Mouse (Mus musculus) forebrain, embryonic 10.5 days (tissue): ENCODE data around the gene Sema6d. TPM values are rescaled to one million over a fixed set of nuclear protein-coding genes. Genes with fewer than 3 reads are reported as not detected.

Source experiments
- DNase-seq: peaks from one replicate; pipeline ENCODE4 v3.0.0-alpha.2; 2017; ENCODE audit warnings: low spot score; ENCODE audit errors: extremely low spot score
- H3K27ac ChIP-seq: fragments of 300-500 bp; sonication (generic); 2 replicates; pipeline ENCODE4 v1.5.1; 2016; ENCODE audit warnings: mild to moderate bottlenecking
- H3K27me3 ChIP-seq: fragments of 300-500 bp; sonication (generic); 2 replicates; pipeline ENCODE4 v1.6.1; 2016; ENCODE audit warnings: mild to moderate bottlenecking; ENCODE audit not compliant: poor library complexity, severe bottlenecking
- H3K36me3 ChIP-seq: fragments of 300-500 bp; sonication (generic); replicated peaks from 2 replicates; pipeline ENCODE4 v1.6.1; 2016; ENCODE audit warnings: mild to moderate bottlenecking, moderate library complexity
- H3K4me1 ChIP-seq: fragments of 300-500 bp; sonication (generic); 2 replicates; pipeline ENCODE4 v1.6.1; 2016
- H3K4me3 ChIP-seq: fragments of 300-500 bp; sonication (generic); 2 replicates; pipeline ENCODE4 v1.5.1; 2016; ENCODE audit warnings: mild to moderate bottlenecking, moderate library complexity
- H3K9me3 ChIP-seq: fragments of 300-500 bp; sonication (generic); 2 replicates; pipeline ENCODE4 v1.6.1; 2016; ENCODE audit warnings: mild to moderate bottlenecking, moderate library complexity
- WGBS: fragments of 180-500 bp; shearing (Covaris S2); methylation state at CpG from one replicate; pipeline ENCODE4 v1.1.7; 2016; 5-methylcytosine and 5-hydroxymethylcytosine counted together
- polyA plus RNA-seq: library from polyadenylated mRNA; unstranded; fragments of >200 nt; fragmentation: Nextera tagmentation; extraction: Ambion mirVana; gene quantifications from 2 replicates; pipeline ENCODE4 v1.2.1, GENCODE M21; 2016

The Sema6d gene
- polyA plus RNA-seq, 1 experiment from 2014 or later: 4.8 TPM

DNA sequence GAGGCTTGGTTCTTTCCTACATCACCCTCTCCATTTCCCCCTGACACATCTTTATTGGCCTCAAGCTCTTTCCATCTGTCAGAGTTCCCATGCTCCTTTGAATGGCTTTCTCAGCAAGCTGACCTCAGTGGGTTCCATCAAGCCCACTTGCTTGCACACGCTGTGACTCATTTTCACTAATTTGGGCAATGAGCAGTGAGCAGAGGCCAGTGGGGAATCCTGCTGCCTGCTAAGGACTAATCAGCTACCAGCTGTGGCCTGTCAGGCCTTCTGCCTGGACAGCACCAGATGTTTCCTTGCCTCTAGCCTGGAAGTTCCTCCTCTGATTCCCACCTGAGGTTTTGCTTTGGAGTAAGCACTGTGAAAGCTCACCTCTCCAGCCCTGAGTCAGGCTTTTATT is 168.3 kb downstream of the Sema6d start:
- 71% methylated on average over 1 of the region's 1 CpGs for WGBS
- Histone ChIP-seq H3K27me3 (no peaks in the 10 kb centered on the region), H3K36me3 (no peaks in the 10 kb centered on the region), H3K4me1 (no peaks in the 10 kb centered on the region), H3K9me3 (no peaks in the 10 kb centered on the region), H3K27ac (no peak overlapping the region), H3K4me3 (no peak overlapping the region)
- no peak for DNase-seq

DNA sequence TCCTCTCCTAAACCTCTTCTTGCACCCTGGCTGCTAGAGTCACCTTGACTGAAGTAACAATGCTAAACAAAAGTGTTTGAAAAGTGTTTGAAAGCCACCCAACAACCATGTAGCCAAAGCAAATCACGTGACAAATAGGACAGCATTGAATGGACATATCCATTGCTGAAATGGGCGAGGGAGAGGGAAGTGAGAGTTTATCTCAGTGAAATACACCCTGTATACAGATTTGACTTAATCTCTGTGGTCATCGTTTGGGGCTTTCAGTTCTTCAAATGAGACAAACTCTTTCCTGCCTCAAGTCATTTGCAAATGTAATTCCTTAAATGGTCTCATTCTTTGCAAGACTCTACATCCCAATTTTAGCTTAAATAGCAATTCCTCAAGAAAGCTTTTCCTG is 174.5 kb downstream of the Sema6d start:
- H3K27ac ChIP-seq: no peak overlapping the region
- H3K27me3 ChIP-seq: no peaks in the 10 kb centered on the region
- 84% methylated on average over 3 of the region's 3 CpGs for WGBS
- no peaks in the 10 kb centered on the region for H3K36me3 ChIP-seq
- no peak overlapping the region for H3K4me3 ChIP-seq
- no peaks in the 10 kb centered on the region for H3K4me1 ChIP-seq
- no peak for DNase-seq
- no peaks in the 10 kb centered on the region for H3K9me3 ChIP-seq

DNA sequence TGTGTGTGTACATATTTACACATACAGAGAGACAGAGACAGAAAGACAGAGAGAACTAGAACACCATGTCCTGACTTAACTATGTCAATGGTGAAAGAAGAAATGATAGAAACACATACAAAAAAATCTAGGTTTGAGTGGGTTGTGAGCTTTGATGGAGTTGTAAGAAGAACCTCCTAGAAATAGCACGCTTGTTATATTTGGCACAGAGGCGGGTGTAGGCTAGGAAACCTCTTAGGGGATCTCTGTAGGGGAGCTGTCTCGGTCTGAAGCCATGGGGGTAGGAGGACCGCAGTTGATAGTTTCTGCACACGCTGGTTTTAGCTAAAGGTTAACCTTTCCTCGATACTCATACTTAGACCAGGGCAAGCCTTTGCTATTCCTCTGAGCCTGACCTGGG is 181.4 kb downstream of the Sema6d start:
- Histone ChIP-seq H3K9me3 (no peaks in the 10 kb centered on the region), H3K27me3 (no peaks in the 10 kb centered on the region), H3K4me1 (no peaks in the 10 kb centered on the region), H3K27ac (no peak overlapping the region), H3K4me3 (no peak overlapping the region), H3K36me3 (no peaks in the 10 kb centered on the region)
- no peak for DNase-seq
- 90% methylated on average over 6 of the region's 6 CpGs for WGBS

DNA sequence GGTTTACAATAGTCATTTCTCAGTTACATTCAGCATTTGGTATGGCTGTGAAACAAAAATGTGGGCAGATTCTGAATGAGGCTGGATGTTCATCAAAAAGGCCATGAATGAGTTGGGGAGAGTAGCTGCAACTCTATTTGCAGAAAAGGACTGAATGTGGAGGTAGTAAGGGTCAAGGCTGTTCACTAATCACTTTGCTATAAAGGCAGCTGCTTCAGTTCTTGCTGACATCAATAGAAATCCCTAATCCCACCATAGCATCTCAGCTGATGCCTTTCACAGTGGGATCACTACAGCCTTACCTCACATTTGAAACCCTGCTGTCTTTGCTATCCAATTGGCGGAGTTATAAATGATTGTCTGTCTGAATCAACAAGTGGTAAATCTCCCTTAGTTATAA is 187.7 kb downstream of the Sema6d start:
- Histone ChIP-seq H3K36me3 (no peaks in the 10 kb centered on the region), H3K27ac (no peak overlapping the region), H3K27me3 (no peaks in the 10 kb centered on the region), H3K4me1 (peaks cover 17% of the 10 kb centered on the region), H3K9me3 (no peaks in the 10 kb centered on the region), H3K4me3 (no peak overlapping the region)
- whole genome bisulfite sequencing: 30% methylated on average over 1 of the region's 1 CpGs
- DNase-seq: no peak

DNA sequence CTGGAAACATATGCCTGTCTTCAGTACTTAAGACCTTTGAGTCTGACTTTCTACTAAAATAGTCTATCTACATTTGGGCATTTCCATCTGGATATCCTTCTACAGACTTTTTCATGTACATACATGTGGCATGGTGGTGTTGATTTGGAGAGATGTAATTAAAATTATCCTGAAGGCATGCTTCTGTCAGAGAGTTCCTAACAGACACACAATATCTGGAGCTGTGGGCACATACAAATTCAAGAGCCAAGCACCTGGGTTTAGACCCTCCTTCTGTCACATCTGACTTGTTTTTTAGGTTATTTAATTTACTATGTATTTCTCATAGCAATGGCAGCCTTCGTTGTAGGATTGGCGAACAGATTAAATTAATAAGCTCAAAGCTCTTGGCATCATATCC is 195.3 kb downstream of the Sema6d start:
- Histone ChIP-seq H3K36me3 (no peaks in the 10 kb centered on the region), H3K9me3 (no peaks in the 10 kb centered on the region), H3K27ac (no peak overlapping the region), H3K4me3 (no peak overlapping the region), H3K4me1 (no peaks in the 10 kb centered on the region), H3K27me3 (no peaks in the 10 kb centered on the region)
- WGBS: 97% methylated on average over 2 of the region's 2 CpGs
- DNase-seq: no peak

DNA sequence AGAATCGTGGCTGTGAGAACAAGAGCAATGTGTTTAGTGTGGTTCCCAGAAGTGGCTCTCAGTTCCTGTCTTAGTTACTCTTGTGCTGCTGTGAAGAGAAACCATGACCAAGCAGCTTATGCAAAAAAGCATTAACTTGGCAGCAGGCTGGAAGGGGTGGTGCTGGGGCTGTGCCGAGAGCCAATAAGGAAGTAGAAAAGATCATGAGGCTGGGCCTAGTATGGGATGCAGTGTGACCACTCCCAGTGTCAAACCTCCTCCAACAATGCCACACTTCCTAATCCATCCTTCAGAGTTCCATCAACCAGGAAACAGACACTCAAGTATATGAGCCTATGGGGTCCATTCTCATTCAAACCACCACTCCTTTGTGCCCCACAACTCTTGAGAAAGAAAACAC is 199.6 kb downstream of the Sema6d start:
- no peak overlapping the region for H3K4me3 ChIP-seq
- no peaks in the 10 kb centered on the region for H3K4me1 ChIP-seq
- whole genome bisulfite sequencing: 82% methylated on average over 2 of the region's 2 CpGs
- H3K36me3 ChIP-seq: no peaks in the 10 kb centered on the region
- no peak overlapping the region for H3K27ac ChIP-seq
- DNase-seq: no peak
- H3K27me3 ChIP-seq: no peaks in the 10 kb centered on the region
- no peaks in the 10 kb centered on the region; the same call in 1 of the 2 replicates for H3K9me3 ChIP-seq

DNA sequence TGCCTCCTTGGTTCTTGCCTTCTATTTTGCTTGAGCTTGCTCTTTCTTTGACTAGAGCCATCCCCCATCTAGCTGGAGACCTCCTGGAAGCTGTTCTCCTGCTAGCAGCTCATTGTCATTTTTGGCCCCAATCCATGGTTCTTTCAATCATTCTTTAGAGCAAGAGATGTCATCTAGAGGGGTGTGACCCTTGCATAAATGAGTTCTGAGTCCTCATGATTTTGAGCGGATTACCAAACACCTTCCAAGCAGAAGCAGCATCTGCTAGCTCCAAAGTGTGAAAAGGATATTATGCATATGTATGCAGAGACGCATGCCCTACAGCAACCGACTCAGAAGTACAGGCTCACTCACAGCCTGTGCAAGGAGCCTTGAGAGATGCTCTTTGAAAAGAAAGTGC is 201.4 kb downstream of the Sema6d start:
- 93% methylated on average over 3 of the region's 3 CpGs for WGBS
- DNase-seq: no peak

DNA sequence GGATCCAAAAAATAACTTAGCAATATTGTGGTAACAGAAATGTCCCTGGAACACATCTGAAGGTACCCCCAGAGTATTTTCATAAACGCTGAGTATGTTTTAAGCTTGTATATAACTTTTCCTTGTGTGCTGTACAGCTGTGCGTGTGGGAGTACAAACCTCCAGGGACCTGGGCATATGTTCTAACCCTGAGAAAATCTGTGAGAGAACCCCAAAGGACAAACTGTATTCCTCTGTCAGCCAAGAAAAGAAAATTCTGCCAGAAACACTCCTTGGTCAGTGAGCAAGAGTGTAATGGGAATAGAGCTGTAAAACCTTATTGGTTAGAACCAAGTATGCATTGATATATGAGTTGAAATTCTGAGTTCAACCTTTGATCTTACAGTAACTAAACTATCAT is 203.8 kb downstream of the Sema6d start:
- Histone ChIP-seq H3K27ac (no peak overlapping the region), H3K9me3 (no peaks in the 10 kb centered on the region; the same call in 1 of the 2 replicates), H3K4me3 (no peak overlapping the region), H3K36me3 (no peaks in the 10 kb centered on the region), H3K4me1 (no peaks in the 10 kb centered on the region), H3K27me3 (no peaks in the 10 kb centered on the region)
- WGBS: 91% methylated on average over 2 of the region's 2 CpGs
- DNase-seq: no peak

More for the DNA sequence above, 201.4 kb downstream of the Sema6d start:
- no peak overlapping the region for H3K27ac ChIP-seq
- H3K4me3 ChIP-seq: no peak overlapping the region
- H3K36me3 ChIP-seq: no peaks in the 10 kb centered on the region
- no peaks in the 10 kb centered on the region; the same call in 1 of the 2 replicates for H3K9me3 ChIP-seq
- H3K27me3 ChIP-seq: no peaks in the 10 kb centered on the region
- no peaks in the 10 kb centered on the region for H3K4me1 ChIP-seq

DNA sequence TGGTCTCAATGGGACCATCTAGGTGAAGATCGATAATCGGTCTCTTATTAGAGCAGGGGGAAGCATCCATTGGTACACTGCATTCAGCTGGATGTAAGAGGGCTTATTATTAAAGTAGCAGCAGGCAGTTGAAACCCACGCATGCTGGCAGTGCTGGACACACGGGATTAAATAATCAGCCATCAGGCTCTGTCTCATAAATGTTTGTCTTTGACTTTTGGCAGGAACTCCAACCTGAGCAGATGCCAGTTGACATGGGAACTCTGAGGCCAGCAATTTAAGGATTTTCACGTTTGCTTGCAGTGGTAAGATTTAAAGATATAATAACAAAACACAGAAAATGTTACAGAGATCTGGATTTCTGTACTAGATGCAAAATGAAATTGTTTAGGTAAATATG is 208.6 kb downstream of the Sema6d start:
- no peak overlapping the region for H3K4me3 ChIP-seq
- no peaks in the 10 kb centered on the region for H3K36me3 ChIP-seq
- WGBS: 92% methylated on average over 5 of the region's 5 CpGs
- H3K27ac ChIP-seq: no peak overlapping the region
- no peak for DNase-seq
- no peaks in the 10 kb centered on the region for H3K4me1 ChIP-seq
- H3K9me3 ChIP-seq: no peaks in the 10 kb centered on the region; the same call in 1 of the 2 replicates
- no peaks in the 10 kb centered on the region for H3K27me3 ChIP-seq

DNA sequence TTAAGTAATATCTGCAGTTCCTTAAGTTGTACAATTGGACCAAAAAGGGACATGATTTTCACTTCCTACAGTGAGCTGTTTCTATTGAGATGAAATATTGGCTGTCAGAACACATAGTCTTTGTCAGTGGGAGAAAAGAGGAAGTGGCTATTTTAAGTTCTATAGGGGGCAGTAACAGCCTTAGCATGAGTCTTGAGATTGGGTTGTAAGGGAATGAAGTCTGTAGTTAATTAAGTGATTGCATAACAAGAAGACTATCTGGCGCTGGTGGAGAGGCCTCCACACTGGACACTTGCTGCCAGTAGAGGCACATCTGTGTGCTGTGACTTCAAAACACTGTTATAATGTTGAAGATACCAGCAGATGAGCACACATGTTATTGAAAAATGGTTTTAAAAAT is 209.1 kb downstream of the Sema6d start:
- H3K4me3 ChIP-seq: no peak overlapping the region
- H3K27me3 ChIP-seq: no peaks in the 10 kb centered on the region
- H3K4me1 ChIP-seq: no peaks in the 10 kb centered on the region
- WGBS: 55% methylated on average over 1 of the region's 1 CpGs
- H3K36me3 ChIP-seq: no peaks in the 10 kb centered on the region
- DNase-seq: no peak
- no peaks in the 10 kb centered on the region; the same call in 1 of the 2 replicates for H3K9me3 ChIP-seq
- no peak overlapping the region for H3K27ac ChIP-seq

DNA sequence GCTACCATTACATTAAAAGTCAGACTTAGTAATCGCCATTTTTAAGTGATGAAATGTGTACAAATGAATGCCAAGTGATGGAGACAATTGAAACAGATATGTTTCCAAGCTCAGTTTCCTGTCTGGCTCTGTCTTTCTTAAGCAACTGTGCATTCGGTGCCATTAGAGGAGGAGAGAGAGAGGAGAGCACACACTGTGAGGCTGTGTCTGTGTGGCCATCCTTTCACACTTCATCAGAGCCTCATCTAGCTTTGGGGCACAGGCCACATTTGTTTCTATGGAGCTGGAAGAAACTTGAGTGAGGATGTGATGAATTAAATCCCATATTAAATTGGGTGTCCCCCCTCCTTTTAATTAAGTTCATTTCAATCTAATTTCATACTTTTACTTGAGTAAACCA is 218.8 kb downstream of the Sema6d start:
- WGBS: 79% methylated on average over 2 of the region's 2 CpGs
- Histone ChIP-seq H3K4me3 (no peak overlapping the region), H3K36me3 (no peaks in the 10 kb centered on the region)

DNA sequence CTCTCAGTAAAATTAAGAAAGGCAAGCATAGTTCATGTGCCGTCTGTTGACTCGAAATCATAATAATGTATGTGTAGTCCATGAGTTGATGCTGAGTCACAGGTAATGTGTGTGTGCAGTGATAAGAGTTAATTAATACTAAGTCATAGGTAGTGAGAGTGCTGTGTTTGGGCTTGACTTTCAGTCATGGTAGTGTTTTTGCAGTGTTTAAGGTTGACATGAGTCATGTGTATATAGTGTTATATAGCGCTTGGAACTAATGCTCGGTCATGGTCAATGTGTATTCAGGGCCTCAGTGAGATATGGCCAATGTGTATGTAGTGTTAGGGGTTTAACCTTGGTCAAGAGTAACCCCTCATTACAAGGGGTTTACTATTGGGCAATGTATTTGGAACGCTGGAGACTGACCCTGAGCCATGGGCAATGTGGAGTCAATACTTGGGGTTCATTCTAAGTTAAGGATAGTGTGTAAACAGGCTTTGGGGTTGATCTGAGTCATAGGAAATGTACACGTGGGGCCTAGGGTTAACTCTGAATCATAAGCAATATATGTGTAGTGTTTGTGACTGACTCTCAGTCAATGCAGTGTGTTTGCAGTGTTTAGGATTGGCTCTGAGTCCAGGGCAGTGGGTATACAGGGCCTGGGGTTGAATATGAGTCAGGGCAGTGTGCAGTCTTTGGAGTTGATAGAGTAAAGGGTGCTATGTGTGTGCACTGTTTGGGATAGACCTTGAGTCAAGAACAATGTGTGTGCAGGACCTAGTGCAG is 219.8 kb downstream of the Sema6d start:
- Histone ChIP-seq H3K4me3 (no peak overlapping the region), H3K27ac (no peak overlapping the region), H3K27me3 (no peaks in the 10 kb centered on the region), H3K36me3 (no peaks in the 10 kb centered on the region), H3K9me3 (no peaks in the 10 kb centered on the region), H3K4me1 (no peaks in the 10 kb centered on the region)
- no peak for DNase-seq
- 92% methylated on average over 6 of the region's 6 CpGs for WGBS

More for the DNA sequence above, 218.8 kb downstream of the Sema6d start:
- Histone ChIP-seq H3K4me1 (no peaks in the 10 kb centered on the region), H3K9me3 (no peaks in the 10 kb centered on the region), H3K27ac (no peak overlapping the region), H3K27me3 (no peaks in the 10 kb centered on the region)
- no peak for DNase-seq

DNA sequence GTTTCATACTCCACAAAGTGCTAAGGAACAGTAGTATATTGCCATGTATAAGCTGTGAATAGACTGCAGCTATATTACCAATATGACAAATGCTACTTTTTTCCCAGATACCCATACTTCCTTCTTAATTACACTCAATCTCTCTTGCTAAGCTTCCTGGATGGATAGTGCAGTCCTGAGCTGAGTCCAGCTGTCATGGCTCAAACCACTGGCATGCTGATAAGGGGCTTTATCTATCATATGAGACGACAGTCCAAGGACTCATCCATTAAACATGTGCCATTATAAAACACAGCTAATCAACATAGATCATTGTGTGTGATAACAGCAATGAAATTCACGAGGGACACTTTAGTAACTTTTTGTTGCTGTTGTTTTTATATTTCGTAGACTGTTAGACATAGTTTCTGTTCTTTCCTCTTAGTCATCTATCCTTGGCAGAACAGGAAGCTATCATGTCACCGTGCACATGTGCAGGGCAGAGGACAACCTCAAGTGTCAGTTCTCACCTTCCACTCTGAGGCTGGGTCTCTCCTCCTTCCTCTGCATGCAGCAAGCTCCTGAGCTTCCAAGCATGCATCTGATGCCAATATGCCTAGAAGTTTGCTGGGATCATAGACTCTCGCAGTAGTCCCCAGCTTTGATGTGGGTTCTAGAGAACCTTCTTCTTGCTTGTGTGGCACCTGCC is 232.9 kb downstream of the Sema6d start:
- H3K9me3 ChIP-seq: no peaks in the 10 kb centered on the region
- H3K27ac ChIP-seq: no peak overlapping the region
- no peaks in the 10 kb centered on the region for H3K36me3 ChIP-seq
- no peak overlapping the region for H3K4me3 ChIP-seq
- no peaks in the 10 kb centered on the region for H3K4me1 ChIP-seq
- H3K27me3 ChIP-seq: no peaks in the 10 kb centered on the region
- no peak for DNase-seq
- WGBS: 89% methylated on average over 5 of the region's 5 CpGs
